In genomic region chr12:109402226-109402625, GRCm38 (mm10) we compare ENCODE assay signal across 9 mouse cellular contexts. TPM values are rescaled to one million over a fixed set of nuclear protein-coding genes. Genes with fewer than 3 reads are reported as not detected.
DNase-seq lines count a peak whose midpoint lies in the region; ATAC-seq and TF ChIP-seq lines count a peak whose summit lies in the region.
"Had no signal": no experiment of that assay in that cellular context is flagged by ENCODE, and none has a peak within 500 bp of the region (broad histone marks: within the 10 kb centered on the region; RNA-seq: fewer than 3 reads in every experiment).

No protein-coding gene starts in this region.

- WGBS in heart, embryonic 13.5 days, result 2% methylated on average over 9 of the region's 9 CpGs
- 25% methylated on average over 9 of the region's 9 CpGs for WGBS in liver, embryonic 12.5 days (ENCODE audit: insufficient replicate concordance)

- no peak for TF ChIP-seq POLR2A in brain, embryonic 14.5 days (IDR thresholded peaks at IDR 0.05; ENCODE audit: borderline replicate concordance, extremely low read depth, insufficient read depth, insufficient read length, poor library complexity, severe bottlenecking)

- H3K27me3 ChIP-seq in heart, embryonic 13.5 days (replicated peaks), result no peaks in the 10 kb centered on the region
- H3K27me3 ChIP-seq in liver, embryonic 12.5 days (replicated peaks), result 0 out of 2 replicates have a peak, but pooled peaks cover under 1% of the 10 kb centered on the region

- DNase-seq in gastrocnemius, postnatal 10 days, result peak; percentile 62
- DNase-seq in gastrocnemius, adult 18-20 months (ENCODE audit: low spot score), result no peak
- peak; percentile 48 for DNase-seq in brain, embryonic 14.5 days (ENCODE audit: low read depth)
- no peak for DNase-seq in T-cell, adult 2 months (ENCODE audit: low spot score)
- no peak for DNase-seq in left cerebral cortex, postnatal 36 days (ENCODE audit: low spot score in 2 of 2)
- DNase-seq: cerebellum, postnatal 14 days had no signal

- ATAC-seq in heart, embryonic 13.5 days (ENCODE audit: extremely low read depth, insufficient number of reproducible peaks, low FRiP score, low TSS enrichment), result peak; percentile 71; the same call in 1 of the 2 replicates
- peak; percentile 72 for ATAC-seq in liver, embryonic 12.5 days
- ATAC-seq in CD4-positive, CD25-positive, alpha-beta regulatory T cell, adult 4 months, result no peak

- peak overlapping the region; percentile 16; the same call in 1 of the 2 replicates for H3K9ac ChIP-seq in heart, embryonic 13.5 days
- H3K9ac ChIP-seq in liver, embryonic 12.5 days, result no peak overlapping the region

- intact Hi-C loops in left cerebral cortex, postnatal 36 days (cut with DNase I), result no loop called here

- no peaks in the 10 kb centered on the region for H3K9me3 ChIP-seq in heart, embryonic 13.5 days
- H3K9me3 ChIP-seq in liver, embryonic 12.5 days (replicated peaks), result no peaks in the 10 kb centered on the region

- peak overlapping the region; percentile 72 for H3K27ac ChIP-seq in heart, embryonic 13.5 days (replicated peaks)
- H3K27ac ChIP-seq in liver, embryonic 12.5 days, result peak overlapping the region; percentile 55

- H3K4me1 ChIP-seq in heart, embryonic 13.5 days, result peaks cover 62% of the 10 kb centered on the region
- H3K4me1 ChIP-seq in liver, embryonic 12.5 days, result peaks cover 40% of the 10 kb centered on the region

- H3K4me3 ChIP-seq in heart, embryonic 13.5 days, result no peak overlapping the region
- no peak overlapping the region for H3K4me3 ChIP-seq in liver, embryonic 12.5 days

- no peaks in the 10 kb centered on the region for H3K36me3 ChIP-seq in heart, embryonic 13.5 days
- no peaks in the 10 kb centered on the region for H3K36me3 ChIP-seq in liver, embryonic 12.5 days

- 0 out of 2 replicates have a peak overlapping the region, but pooled peaks have one; percentile 1 for H3K4me2 ChIP-seq in heart, embryonic 13.5 days
- 0 out of 2 replicates have a peak overlapping the region, but pooled peaks have one; percentile 5 for H3K4me2 ChIP-seq in liver, embryonic 12.5 days

- no peak for TF ChIP-seq CTCF in brain, embryonic 14.5 days (IDR thresholded peaks at IDR 0.05; ENCODE audit: borderline replicate concordance, extremely low read depth, insufficient read depth, insufficient read length)

RNA-seq across cellular contexts. Expression of gene Dlk1, which starts 50.4 kb away (rescaled TPM):
- total RNA-seq in gastrocnemius, postnatal 10 days (2021), result 1,000 to 10,000 TPM in 1 of 2 experiments, 100 to 1,000 TPM in 1; 774 to 1,034 TPM
- total RNA-seq in gastrocnemius, adult 18-20 months (2021), result 1 to 10 TPM in 1 of 2 experiments, under 1 TPM in 1; 0.69 to 1.1 TPM
- polyA plus RNA-seq in brain, embryonic 14.5 days (2012; rRNA removed), result 303 and 331 TPM in 2 replicates
- polyA plus RNA-seq in heart, embryonic 13.5 days (2015; fragmentation: Nextera tagmentation; extraction: Ambion mirVana), result 103 and 130 TPM in 2 replicates
- polyA plus RNA-seq in liver, embryonic 12.5 days (2016; fragmentation: Nextera tagmentation; extraction: Ambion mirVana), result 529 and 540 TPM in 2 replicates
- polyA plus RNA-seq in CD4-positive, CD25-positive, alpha-beta regulatory T cell, adult 4 months (2017; shearing (Covaris generic)), result not detected
- total RNA-seq in left cerebral cortex, postnatal 36 days (2021), result 1 to 10 TPM; 1.8 to 5.6 TPM

Comparison
In these comparisons a context has a peak if more than half of its experiments do, and no peak if none do; other contexts are left out.
1. DNase-seq: peak in gastrocnemius, postnatal 10 days (single experiment) and brain, embryonic 14.5 days (single experiment); none in gastrocnemius, adult 18-20 months (single experiment), T-cell, adult 2 months (single experiment) and left cerebral cortex, postnatal 36 days (0 of 2).
2. RNA of gene Dlk1, which starts 50.4 kb away (polyA plus RNA-seq): 529 to 540 TPM in liver, embryonic 12.5 days, 303 to 331 TPM in brain, embryonic 14.5 days and 103 to 130 TPM in heart, embryonic 13.5 days; not detected in CD4-positive, CD25-positive, alpha-beta regulatory T cell, adult 4 months; every median in the first group is over 100 times any median in the second.